Mouse (Mus musculus): ENCODE data around the gene Sema4a. TPM values are rescaled to one million over a fixed set of nuclear protein-coding genes. Genes with fewer than 3 reads are reported as not detected.

Sema4a gene
- polyA plus RNA-seq, 1 experiment from 2014 or later: 39.3 TPM

DNA sequence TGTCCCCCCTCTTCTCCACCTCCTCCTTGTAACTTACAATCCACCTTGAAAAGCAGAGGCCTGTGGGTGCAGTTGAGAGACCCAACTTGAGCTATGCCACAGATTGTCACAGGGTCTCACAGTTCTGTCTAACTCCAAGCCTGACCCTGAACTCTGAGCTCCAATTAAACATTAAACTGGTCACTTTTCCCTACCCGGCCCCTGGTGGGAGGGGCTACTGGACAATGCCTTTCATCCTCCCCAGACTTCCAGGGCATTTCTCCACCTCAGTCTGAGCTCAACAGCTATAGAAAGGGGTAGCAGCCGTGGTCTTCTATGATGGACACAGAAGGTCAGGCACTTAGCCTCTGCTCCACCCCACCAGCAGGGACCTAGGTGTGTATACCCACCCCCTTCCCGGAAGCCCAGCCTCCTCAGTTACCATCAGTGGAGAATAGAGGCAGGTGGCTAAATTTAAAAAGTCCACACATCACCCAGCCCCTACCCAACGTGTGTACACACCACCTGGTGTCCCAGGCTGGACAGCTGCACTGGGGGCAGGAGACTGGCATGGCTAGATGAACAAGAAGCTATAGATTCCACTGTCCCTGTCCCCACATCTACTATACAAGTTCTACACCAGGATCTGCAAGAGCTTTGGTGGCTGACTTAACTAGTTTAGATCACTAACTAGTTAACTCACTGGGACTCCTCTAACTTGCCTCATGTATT, 39.8 kb upstream of the Sema4a start:
- Histone ChIP-seq H3K4me2 (no peak overlapping the region; the same call in 1 of the 2 replicates), H3K4me1 (peaks cover 33% of the 10 kb centered on the region), H3K4me3 (no peak overlapping the region), H3K36me3 (replicated peaks) (no peaks in the 10 kb centered on the region), H3K27me3 (replicated peaks) (0 out of 2 replicates have a peak, but pooled peaks cover 8% of the 10 kb centered on the region), H3K27ac (no peak overlapping the region), H3K9ac (no peak overlapping the region), H3K9me3 (no peaks in the 10 kb centered on the region)
- 44% methylated on average over 4 of the region's 4 CpGs for WGBS
- ATAC-seq (replicated peaks): no peak

DNA sequence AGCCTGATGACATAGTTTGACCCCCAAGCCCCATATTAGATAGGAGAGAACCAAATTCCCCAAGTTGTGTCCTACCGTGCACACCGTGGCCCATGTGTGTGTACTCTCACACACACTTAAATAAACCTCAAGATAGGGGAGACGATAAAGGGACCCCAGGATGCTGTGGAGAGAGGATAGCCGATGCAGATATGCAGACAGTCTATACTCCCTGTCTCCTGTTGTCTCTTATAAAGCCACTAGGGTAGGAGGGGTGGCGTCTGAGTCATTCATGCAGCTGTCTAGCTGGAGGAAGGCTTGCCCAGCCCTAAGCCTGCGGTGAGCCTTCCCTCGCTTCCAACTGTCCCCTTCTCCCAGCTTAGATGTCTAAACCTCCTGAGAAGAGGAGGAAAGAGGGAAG, 39.1 kb upstream of the Sema4a start:
- no peak overlapping the region for H3K27ac ChIP-seq
- no peaks in the 10 kb centered on the region for H3K36me3 ChIP-seq (replicated peaks)
- H3K9me3 ChIP-seq: no peaks in the 10 kb centered on the region
- no peak for ATAC-seq (replicated peaks)
- H3K4me3 ChIP-seq: no peak overlapping the region
- WGBS: 88% methylated on average over 7 of the region's 7 CpGs
- H3K27me3 ChIP-seq (replicated peaks): 0 out of 2 replicates have a peak, but pooled peaks cover 8% of the 10 kb centered on the region
- no peak overlapping the region for H3K4me2 ChIP-seq
- peaks cover 33% of the 10 kb centered on the region for H3K4me1 ChIP-seq
- H3K9ac ChIP-seq: no peak overlapping the region

DNA sequence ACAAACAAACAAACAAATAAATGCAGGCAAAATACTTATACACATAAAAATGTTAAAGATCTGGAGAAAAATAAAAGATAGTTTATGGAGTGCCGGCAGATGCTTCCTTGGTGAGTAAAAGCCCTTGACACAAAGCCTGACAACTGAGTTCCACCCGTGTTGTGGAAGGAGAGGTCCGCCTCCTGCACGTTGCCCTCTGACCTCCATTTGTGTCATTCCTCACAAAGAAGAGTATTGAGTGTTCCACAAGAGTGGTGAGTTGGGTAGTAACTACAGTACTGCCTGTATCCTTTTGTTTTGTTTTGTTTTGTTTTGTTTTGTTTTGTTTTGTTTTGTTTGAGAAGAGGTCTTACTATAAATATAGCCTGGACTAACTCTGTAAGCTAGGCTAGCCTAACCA, 38.6 kb upstream of the Sema4a start:
- Histone ChIP-seq H3K9ac (no peak overlapping the region), H3K27me3 (replicated peaks) (0 out of 2 replicates have a peak, but pooled peaks cover 5% of the 10 kb centered on the region), H3K4me2 (no peak overlapping the region), H3K4me1 (peaks cover 33% of the 10 kb centered on the region), H3K4me3 (no peak overlapping the region), H3K27ac (no peak overlapping the region), H3K36me3 (replicated peaks) (no peaks in the 10 kb centered on the region), H3K9me3 (no peaks in the 10 kb centered on the region)
- ATAC-seq (replicated peaks): no peak
- 75% methylated on average over 4 of the region's 4 CpGs for WGBS

DNA sequence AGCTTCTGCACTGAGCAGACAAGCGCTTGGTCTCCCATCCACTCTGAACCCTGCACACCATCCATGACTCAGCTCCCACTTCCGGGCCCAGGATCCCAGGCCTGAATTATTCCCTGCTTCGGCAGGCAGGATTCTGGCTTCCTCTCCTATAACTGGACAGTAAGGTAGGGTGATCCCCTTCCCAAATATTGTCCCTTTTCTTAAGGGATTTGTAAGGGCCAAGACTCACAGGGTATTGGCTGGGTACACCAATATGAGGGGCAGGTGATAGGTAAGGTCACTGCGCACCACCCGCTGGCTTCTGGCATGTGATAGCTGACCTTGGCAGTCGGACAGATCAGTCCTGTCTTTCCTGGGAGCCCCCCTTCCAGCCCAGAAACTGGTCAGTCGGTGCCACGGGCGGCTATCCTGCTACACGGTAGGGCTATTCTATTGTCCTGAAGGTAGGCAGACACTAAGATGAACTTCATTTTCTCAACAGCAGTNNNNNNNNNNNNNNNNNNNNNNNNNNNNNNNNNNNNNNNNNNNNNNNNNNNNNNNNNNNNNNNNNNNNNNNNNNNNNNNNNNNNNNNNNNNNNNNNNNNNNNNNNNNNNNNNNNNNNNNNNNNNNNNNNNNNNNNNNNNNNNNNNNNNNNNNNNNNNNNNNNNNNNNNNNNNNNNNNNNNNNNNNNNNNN, 34.9 kb upstream of the Sema4a start:
- 80% methylated on average over 10 of the region's 10 CpGs for WGBS
- no peak overlapping the region for H3K4me3 ChIP-seq
- peaks cover 16% of the 10 kb centered on the region for H3K4me1 ChIP-seq
- H3K27me3 ChIP-seq (replicated peaks): 0 out of 2 replicates have a peak, but pooled peaks cover under 1% of the 10 kb centered on the region
- H3K4me2 ChIP-seq: no peak overlapping the region
- no peaks in the 10 kb centered on the region for H3K9me3 ChIP-seq
- H3K9ac ChIP-seq: no peak overlapping the region
- no peak overlapping the region for H3K27ac ChIP-seq
- no peaks in the 10 kb centered on the region for H3K36me3 ChIP-seq (replicated peaks)
- ATAC-seq (replicated peaks): no peak

DNA sequence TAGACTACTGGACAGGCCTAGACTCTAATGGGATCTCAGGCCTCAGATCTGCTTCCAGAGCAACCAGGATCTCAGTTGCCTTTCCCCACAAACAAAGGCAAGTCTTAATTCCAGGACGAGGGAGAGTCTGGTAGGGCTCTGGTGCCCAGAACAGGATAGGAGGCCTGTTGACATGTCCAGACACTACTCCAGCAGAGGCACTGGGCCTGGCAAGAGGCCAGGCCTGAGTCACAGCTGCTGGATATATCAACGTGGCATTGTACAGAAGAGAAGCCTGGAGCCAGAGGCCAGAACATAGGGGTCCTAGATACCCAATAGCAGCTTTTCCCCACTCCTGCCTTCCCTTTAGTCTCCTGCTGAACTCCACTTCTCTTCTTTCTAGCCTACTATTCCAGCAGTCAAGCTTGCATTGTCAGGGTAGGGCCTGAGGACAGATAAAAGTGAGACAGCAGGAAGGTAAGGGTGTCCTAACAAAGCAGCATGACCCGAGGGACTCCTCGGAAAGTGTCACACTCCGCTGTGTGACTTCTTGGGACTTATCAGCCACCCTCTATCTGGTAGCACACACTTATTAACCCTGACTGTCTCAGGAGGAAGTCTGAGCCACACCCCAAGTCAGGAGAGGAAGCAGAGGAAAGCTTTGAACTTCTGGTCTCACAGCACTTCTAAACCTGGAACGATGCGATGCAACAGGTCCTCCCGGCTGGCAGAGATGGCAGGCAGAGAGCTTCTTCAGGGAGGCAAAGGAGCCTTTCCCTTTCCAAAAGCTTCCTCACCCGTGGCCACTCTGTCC, 34.0 kb upstream of the Sema4a start:
- H3K36me3 ChIP-seq (replicated peaks): no peaks in the 10 kb centered on the region
- no peaks in the 10 kb centered on the region for H3K9me3 ChIP-seq
- ATAC-seq (replicated peaks): no peak
- no peak overlapping the region for H3K4me3 ChIP-seq
- peaks cover 12% of the 10 kb centered on the region for H3K4me1 ChIP-seq
- WGBS: 73% methylated on average over 9 of the region's 9 CpGs
- H3K9ac ChIP-seq: no peak overlapping the region
- H3K27me3 ChIP-seq (replicated peaks): no peaks in the 10 kb centered on the region
- H3K4me2 ChIP-seq: no peak overlapping the region
- H3K27ac ChIP-seq: no peak overlapping the region

DNA sequence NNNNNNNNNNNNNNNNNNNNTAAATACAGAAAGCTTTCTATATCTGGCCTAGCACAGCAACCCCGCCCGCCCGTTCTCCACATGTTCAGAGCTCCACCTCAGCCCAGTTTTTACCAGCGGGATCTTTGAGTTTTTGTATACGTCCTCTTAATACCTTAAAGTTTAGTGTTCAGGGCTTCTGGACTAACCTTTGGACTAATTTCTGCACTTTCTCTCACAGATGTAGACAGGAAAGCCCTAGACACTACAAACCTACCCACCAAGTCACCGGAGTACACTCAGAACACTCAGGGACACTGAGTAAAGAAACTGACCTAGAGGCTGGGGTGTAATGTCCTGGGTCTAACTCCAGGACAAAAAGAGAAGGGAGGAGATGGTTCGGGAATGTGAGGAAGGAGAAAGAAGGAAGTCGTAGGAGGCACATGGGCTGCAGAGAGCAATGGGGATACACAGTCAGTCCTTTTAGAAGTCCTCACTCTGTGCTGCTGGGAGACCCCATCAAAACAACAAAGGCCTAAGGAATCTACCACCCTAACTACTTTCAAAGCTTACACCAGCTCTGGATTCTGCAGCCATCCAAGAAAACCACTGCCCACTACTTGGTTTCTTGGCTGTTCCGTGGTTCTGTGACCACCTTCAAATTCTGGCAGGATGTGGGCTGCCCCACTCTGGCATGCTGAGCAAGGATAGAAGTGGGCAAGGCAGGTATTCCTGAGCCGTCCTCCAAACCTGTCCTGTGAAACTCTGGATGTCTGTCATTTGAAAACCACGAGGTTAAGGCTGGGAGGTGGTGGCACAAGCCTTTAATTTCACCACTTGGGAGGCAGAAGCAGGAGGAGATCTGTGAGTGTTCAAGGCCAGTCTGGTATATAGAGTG, 33.0 kb upstream of the Sema4a start:
- no peak overlapping the region for H3K4me2 ChIP-seq
- H3K9me3 ChIP-seq: no peaks in the 10 kb centered on the region
- no peak overlapping the region for H3K27ac ChIP-seq
- no peak overlapping the region for H3K9ac ChIP-seq
- no peaks in the 10 kb centered on the region for H3K27me3 ChIP-seq (replicated peaks)
- ATAC-seq (replicated peaks): no peak
- H3K4me3 ChIP-seq: no peak overlapping the region
- H3K4me1 ChIP-seq: peaks cover 12% of the 10 kb centered on the region
- no peaks in the 10 kb centered on the region for H3K36me3 ChIP-seq (replicated peaks)
- 81% methylated on average over 11 of the region's 11 CpGs for WGBS

DNA sequence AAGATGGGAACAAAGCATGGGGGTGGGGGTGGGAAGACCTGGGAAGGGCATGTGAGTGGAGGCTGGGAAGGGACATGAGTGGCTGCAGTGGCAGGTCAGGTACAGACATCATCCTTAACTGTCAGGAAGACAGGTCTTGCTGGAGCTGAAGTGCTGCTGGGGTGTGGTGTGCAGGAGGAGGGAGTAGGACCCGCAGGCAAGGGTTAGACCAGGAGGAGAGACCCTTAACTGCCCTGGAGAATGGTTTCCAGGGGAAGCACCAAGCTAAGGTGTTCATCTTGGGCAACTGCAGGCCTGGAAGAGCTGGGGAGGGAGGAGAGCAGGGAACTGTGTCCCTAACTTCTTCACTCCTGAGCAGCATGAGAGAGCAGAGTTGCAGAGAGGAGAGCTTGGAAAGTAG, 26.4 kb upstream of the Sema4a start:
- Histone ChIP-seq H3K4me2 (no peak overlapping the region), H3K4me3 (no peak overlapping the region), H3K9ac (no peak overlapping the region), H3K9me3 (no peaks in the 10 kb centered on the region), H3K27ac (no peak overlapping the region), H3K27me3 (replicated peaks) (peaks cover 50% of the 10 kb centered on the region), H3K4me1 (peaks cover 10% of the 10 kb centered on the region), H3K36me3 (replicated peaks) (0 out of 2 replicates have a peak, but pooled peaks cover 7% of the 10 kb centered on the region)
- no peak for ATAC-seq (replicated peaks)
- 79% methylated on average over 1 of the region's 1 CpGs for whole genome bisulfite sequencing

DNA sequence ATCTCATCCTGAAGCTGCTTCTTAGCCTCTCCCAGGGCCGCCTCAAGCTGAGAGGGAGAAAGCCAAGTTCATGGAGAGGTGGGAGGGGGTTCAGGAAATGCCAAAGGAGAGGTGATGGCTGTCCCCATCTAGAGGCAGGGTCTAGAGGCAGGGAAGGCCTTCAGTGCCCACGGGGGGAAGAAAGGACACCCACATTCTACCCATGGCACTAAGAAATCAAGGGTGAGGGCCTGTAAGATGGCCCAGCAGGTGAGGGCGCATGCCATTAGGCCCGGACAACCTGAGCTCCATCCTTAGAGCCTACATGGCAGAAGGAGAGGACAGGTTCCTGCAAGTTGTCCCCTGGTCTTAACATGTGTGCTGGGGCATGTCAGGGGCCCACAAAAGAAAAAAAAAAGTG, 25.9 kb upstream of the Sema4a start:
- Histone ChIP-seq H3K9me3 (no peaks in the 10 kb centered on the region), H3K27me3 (replicated peaks) (peaks cover 50% of the 10 kb centered on the region), H3K4me3 (no peak overlapping the region), H3K9ac (no peak overlapping the region), H3K27ac (no peak overlapping the region), H3K4me2 (no peak overlapping the region), H3K4me1 (peaks cover 8% of the 10 kb centered on the region; the same call in 1 of the 2 replicates), H3K36me3 (replicated peaks) (0 out of 2 replicates have a peak, but pooled peaks cover 7% of the 10 kb centered on the region)
- 65% methylated on average over 4 of the region's 4 CpGs for WGBS
- ATAC-seq (replicated peaks): no peak

DNA sequence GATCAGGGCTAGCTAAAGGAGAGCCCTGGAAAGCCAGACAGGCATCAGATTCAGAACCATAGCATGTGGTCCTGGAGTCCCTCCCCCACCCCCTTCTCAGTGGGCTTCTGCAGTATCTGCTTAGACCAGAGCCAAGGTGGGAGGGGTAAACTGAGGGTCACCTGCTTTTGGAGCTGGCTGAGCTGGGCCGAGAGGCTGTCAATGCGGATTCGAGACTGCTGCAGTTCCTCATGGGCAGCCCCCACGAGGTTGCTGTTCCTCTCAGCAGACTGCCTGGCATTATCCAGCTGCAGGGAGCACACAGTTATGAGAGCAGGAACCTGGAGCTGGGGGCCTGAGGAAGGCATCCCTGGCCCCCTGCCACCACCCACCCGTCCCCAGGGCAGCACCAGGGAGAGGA, 25.1 kb upstream of the Sema4a start:
- Histone ChIP-seq H3K9me3 (no peaks in the 10 kb centered on the region), H3K4me2 (no peak overlapping the region), H3K4me3 (no peak overlapping the region), H3K36me3 (replicated peaks) (0 out of 2 replicates have a peak, but pooled peaks cover 7% of the 10 kb centered on the region), H3K4me1 (peaks cover 8% of the 10 kb centered on the region; the same call in 1 of the 2 replicates), H3K9ac (no peak overlapping the region), H3K27ac (no peak overlapping the region), H3K27me3 (replicated peaks) (peaks cover 50% of the 10 kb centered on the region)
- no peak for ATAC-seq (replicated peaks)
- 77% methylated on average over 5 of the region's 5 CpGs for WGBS

DNA sequence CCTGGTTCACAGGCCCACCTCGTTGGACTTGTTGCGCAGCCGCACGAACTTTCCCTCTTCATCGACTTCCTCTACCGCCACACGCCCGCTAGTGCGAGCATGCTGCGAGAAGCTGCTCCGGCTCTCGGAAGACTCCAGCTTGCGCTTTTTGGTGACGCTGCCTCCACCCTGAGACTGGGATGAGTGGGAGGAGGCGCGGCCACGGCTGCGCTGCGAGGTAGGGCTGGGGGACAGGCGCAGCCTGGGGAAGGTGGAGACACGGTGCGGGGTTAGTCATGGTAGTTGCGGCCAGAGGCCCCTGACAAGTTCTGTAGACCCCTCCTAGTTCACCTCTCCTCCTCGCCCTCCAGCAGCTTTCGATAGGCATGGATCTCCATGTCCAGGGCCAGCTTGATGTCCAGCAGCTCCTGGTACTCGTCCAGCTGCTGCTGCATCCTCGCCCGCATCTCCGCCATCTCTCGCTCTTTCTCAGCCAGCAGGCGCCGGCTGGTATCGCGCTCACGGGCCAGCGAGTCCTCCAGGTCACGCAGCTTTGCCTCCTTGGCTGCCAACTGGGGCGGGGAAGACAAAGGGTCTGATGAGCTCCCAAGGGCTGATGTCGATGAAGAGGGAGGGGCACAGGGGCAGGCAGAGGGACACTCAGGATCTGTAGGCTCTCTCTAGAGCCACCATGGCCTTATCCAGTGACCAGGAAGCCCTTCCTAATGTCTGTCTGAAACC, 23.8 kb upstream of the Sema4a start:
- Histone ChIP-seq H3K4me2 (peak overlapping the region; percentile 28), H3K4me1 (peaks cover 8% of the 10 kb centered on the region; the same call in 1 of the 2 replicates), H3K9me3 (no peaks in the 10 kb centered on the region), H3K36me3 (replicated peaks) (0 out of 2 replicates have a peak, but pooled peaks cover 7% of the 10 kb centered on the region), H3K27me3 (replicated peaks) (peaks cover 50% of the 10 kb centered on the region), H3K27ac (no peak overlapping the region), H3K9ac (no peak overlapping the region; the same call in 1 of the 2 replicates), H3K4me3 (peak overlapping the region; percentile 5; the same call in 1 of the 2 replicates)
- 21% methylated on average over 39 of the region's 39 CpGs for WGBS
- no peak for ATAC-seq (replicated peaks)

DNA sequence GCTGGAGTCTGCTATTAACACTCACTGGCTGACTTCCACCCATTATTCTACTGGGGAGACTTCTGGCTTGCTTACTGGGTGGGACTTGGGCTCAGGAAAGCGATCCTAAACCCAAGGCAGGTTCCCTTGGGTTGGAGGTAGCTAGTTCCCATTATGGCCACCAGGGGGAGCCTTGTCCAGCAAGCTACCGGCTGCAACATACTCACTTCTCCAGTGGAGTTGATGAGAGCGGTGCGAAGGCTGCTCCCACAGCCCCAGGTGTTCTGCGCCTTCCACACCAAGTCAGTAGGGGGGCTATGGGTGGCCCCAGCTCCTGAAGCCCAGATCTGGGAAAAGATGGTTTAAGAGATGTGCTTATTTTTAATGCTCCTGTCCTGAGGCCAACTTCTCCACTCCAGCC, 22.6 kb upstream of the Sema4a start:
- Histone ChIP-seq H3K36me3 (replicated peaks) (0 out of 2 replicates have a peak, but pooled peaks cover 7% of the 10 kb centered on the region), H3K27ac (no peak overlapping the region), H3K9me3 (no peaks in the 10 kb centered on the region), H3K27me3 (replicated peaks) (peaks cover 50% of the 10 kb centered on the region), H3K9ac (no peak overlapping the region), H3K4me1 (peaks cover 7% of the 10 kb centered on the region; the same call in 1 of the 2 replicates), H3K4me2 (no peak overlapping the region), H3K4me3 (no peak overlapping the region)
- ATAC-seq (replicated peaks): peak; percentile 62
- 7% methylated on average over 5 of the region's 5 CpGs for WGBS
